Mouse (Mus musculus): Measurements from ENCODE around the gene Cmtm2b. TPM values are rescaled to one million over a fixed set of nuclear protein-coding genes. Genes with fewer than 3 reads are reported as not detected.

Cmtm2b gene
- polyA plus RNA-seq, 1 experiment, result not detected

- peaks cover 33% of the 10 kb centered on the region for H3K79me3 ChIP-seq (ENCODE audit: low read depth)
- H3ac ChIP-seq (ENCODE audit: control insufficient read depth, insufficient read length, low read depth), result no peak overlapping the region
- H3K36me3 ChIP-seq (ENCODE audit: control insufficient read depth, insufficient read depth), result no peaks in the 10 kb centered on the region
- H3K4me3 ChIP-seq (ENCODE audit: insufficient read depth, poor library complexity, severe bottlenecking), result no peak overlapping the region
- TF ChIP-seq MYOG (IDR thresholded peaks at IDR 0.05; ENCODE audit: control insufficient read depth, extremely low read depth, insufficient read length) (no peak), USF1 (IDR thresholded peaks at IDR 0.05; ENCODE audit: low read depth) (no peak), CTCF (IDR thresholded peaks at IDR 0.05; ENCODE audit: control insufficient read depth, insufficient read depth, insufficient read length) (no peak), MAX (IDR thresholded peaks at IDR 0.05) (no peak), FOSL1 (IDR thresholded peaks at IDR 0.05; ENCODE audit: insufficient read depth, low read length, poor library complexity, severe bottlenecking) (no peak), CEBPB (IDR thresholded peaks at IDR 0.05; ENCODE audit: low read depth) (no peak), MYOD1 (IDR thresholded peaks at IDR 0.05; ENCODE audit: control insufficient read depth, insufficient read length, low read depth) (no peak)
- no peaks in the 10 kb centered on the region for H3K27me3 ChIP-seq (ENCODE audit: control insufficient read depth, insufficient read depth, insufficient read length)
- peaks cover 85% of the 10 kb centered on the region for H3K79me2 ChIP-seq (ENCODE audit: control insufficient read depth, insufficient read depth)
These were observed 53.1 kb downstream of the Cmtm2b start for GRCm38 (mm10) chr8:104374864-104375846.

- TF ChIP-seq FOSL1 (IDR thresholded peaks at IDR 0.05; ENCODE audit: insufficient read depth, low read length, poor library complexity, severe bottlenecking) (no peak), CTCF (IDR thresholded peaks at IDR 0.05; ENCODE audit: control insufficient read depth, insufficient read depth, insufficient read length) (no peak), MAX (IDR thresholded peaks at IDR 0.05) (no peak), MYOD1 (IDR thresholded peaks at IDR 0.05; ENCODE audit: control insufficient read depth, insufficient read length, low read depth) (no peak), USF1 (IDR thresholded peaks at IDR 0.05; ENCODE audit: low read depth) (no peak), MYOG (IDR thresholded peaks at IDR 0.05; ENCODE audit: control insufficient read depth, extremely low read depth, insufficient read length) (no peak), CEBPB (IDR thresholded peaks at IDR 0.05; ENCODE audit: low read depth) (no peak)
- Histone ChIP-seq H3K4me3 (ENCODE audit: insufficient read depth, poor library complexity, severe bottlenecking) (no peak overlapping the region), H3K79me3 (ENCODE audit: low read depth) (peaks cover 37% of the 10 kb centered on the region), H3K36me3 (ENCODE audit: control insufficient read depth, insufficient read depth) (no peaks in the 10 kb centered on the region), H3ac (ENCODE audit: control insufficient read depth, insufficient read length, low read depth) (no peak overlapping the region), H3K79me2 (ENCODE audit: control insufficient read depth, insufficient read depth) (peaks cover 90% of the 10 kb centered on the region), H3K27me3 (ENCODE audit: control insufficient read depth, insufficient read depth, insufficient read length) (no peaks in the 10 kb centered on the region)
These were observed 53.9 kb downstream of the Cmtm2b start for GRCm38 (mm10) chr8:104375959-104376358.

- no peak overlapping the region for H3K4me3 ChIP-seq (ENCODE audit: insufficient read depth, poor library complexity, severe bottlenecking)
- no peaks in the 10 kb centered on the region for H3K36me3 ChIP-seq (ENCODE audit: control insufficient read depth, insufficient read depth)
- H3K27me3 ChIP-seq (ENCODE audit: control insufficient read depth, insufficient read depth, insufficient read length), result no peaks in the 10 kb centered on the region
- H3ac ChIP-seq (ENCODE audit: control insufficient read depth, insufficient read length, low read depth), result no peak overlapping the region
- peaks cover 35% of the 10 kb centered on the region for H3K79me3 ChIP-seq (ENCODE audit: low read depth)
- H3K79me2 ChIP-seq (ENCODE audit: control insufficient read depth, insufficient read depth), result peaks cover 90% of the 10 kb centered on the region
- no peak for TF ChIP-seq CEBPB (IDR thresholded peaks at IDR 0.05; ENCODE audit: low read depth)
- no peak for TF ChIP-seq MYOG (IDR thresholded peaks at IDR 0.05; ENCODE audit: control insufficient read depth, extremely low read depth, insufficient read length)
- TF ChIP-seq USF1 (IDR thresholded peaks at IDR 0.05; ENCODE audit: low read depth), result no peak
- no peak for TF ChIP-seq CTCF (IDR thresholded peaks at IDR 0.05; ENCODE audit: control insufficient read depth, insufficient read depth, insufficient read length)
- TF ChIP-seq FOSL1 (IDR thresholded peaks at IDR 0.05; ENCODE audit: insufficient read depth, low read length, poor library complexity, severe bottlenecking), result no peak
- TF ChIP-seq MAX (IDR thresholded peaks at IDR 0.05), result no peak
- TF ChIP-seq MYOD1 (IDR thresholded peaks at IDR 0.05; ENCODE audit: control insufficient read depth, insufficient read length, low read depth), result no peak
These were observed 54.6 kb downstream of the Cmtm2b start for GRCm38 (mm10) chr8:104376669-104377068.

GRCm38 (mm10) chr8:104379301-104379836, 57.3 kb downstream of the Cmtm2b start:
- no peak overlapping the region for H3K4me3 ChIP-seq (ENCODE audit: insufficient read depth, poor library complexity, severe bottlenecking)
- no peaks in the 10 kb centered on the region for H3K36me3 ChIP-seq (ENCODE audit: control insufficient read depth, insufficient read depth)
- no peaks in the 10 kb centered on the region for H3K27me3 ChIP-seq (ENCODE audit: control insufficient read depth, insufficient read depth, insufficient read length)
- H3K79me2 ChIP-seq (ENCODE audit: control insufficient read depth, insufficient read depth), result peaks cover 96% of the 10 kb centered on the region
- TF ChIP-seq MYOG (IDR thresholded peaks at IDR 0.05; ENCODE audit: control insufficient read depth, extremely low read depth, insufficient read length) (no peak), MYOD1 (IDR thresholded peaks at IDR 0.05; ENCODE audit: control insufficient read depth, insufficient read length, low read depth) (no peak), FOSL1 (IDR thresholded peaks at IDR 0.05; ENCODE audit: insufficient read depth, low read length, poor library complexity, severe bottlenecking) (no peak), MAX (IDR thresholded peaks at IDR 0.05) (no peak), CEBPB (IDR thresholded peaks at IDR 0.05; ENCODE audit: low read depth) (no peak), USF1 (IDR thresholded peaks at IDR 0.05; ENCODE audit: low read depth) (no peak), CTCF (IDR thresholded peaks at IDR 0.05; ENCODE audit: control insufficient read depth, insufficient read depth, insufficient read length) (no peak)
- H3ac ChIP-seq (ENCODE audit: control insufficient read depth, insufficient read length, low read depth), result no peak overlapping the region
- peaks cover 34% of the 10 kb centered on the region for H3K79me3 ChIP-seq (ENCODE audit: low read depth)

GRCm38 (mm10) chr8:104380269-104380668, 58.2 kb downstream of the Cmtm2b start:
- peaks cover 98% of the 10 kb centered on the region for H3K79me2 ChIP-seq (ENCODE audit: control insufficient read depth, insufficient read depth)
- H3K79me3 ChIP-seq (ENCODE audit: low read depth), result peaks cover 33% of the 10 kb centered on the region
- no peak overlapping the region for H3ac ChIP-seq (ENCODE audit: control insufficient read depth, insufficient read length, low read depth)
- no peaks in the 10 kb centered on the region for H3K27me3 ChIP-seq (ENCODE audit: control insufficient read depth, insufficient read depth, insufficient read length)
- no peak for TF ChIP-seq MAX (IDR thresholded peaks at IDR 0.05)
- H3K36me3 ChIP-seq (ENCODE audit: control insufficient read depth, insufficient read depth), result no peaks in the 10 kb centered on the region
- H3K4me3 ChIP-seq (ENCODE audit: insufficient read depth, poor library complexity, severe bottlenecking), result no peak overlapping the region

Other genes starting within 250 kb of the Cmtm2b start
- 0.04 TPM for gene Cdh5, start 220.6 kb upstream of the Cmtm2b start, polyA plus RNA-seq (2012; fragmentation: generic; extraction: Trizol)
- 0.13 TPM for gene Bean1, start 151.8 kb upstream of the Cmtm2b start, polyA plus RNA-seq (2012; fragmentation: generic; extraction: Trizol)
- gene Tk2, start 73.7 kb upstream of the Cmtm2b start, polyA plus RNA-seq (2012; fragmentation: generic; extraction: Trizol), result 11.7 TPM
- gene Cklf, start 71.4 kb upstream of the Cmtm2b start, polyA plus RNA-seq (2012; fragmentation: generic; extraction: Trizol), result 19.4 TPM
- gene Cmtm2a, start 29.0 kb upstream of the Cmtm2b start, polyA plus RNA-seq (2012; fragmentation: generic; extraction: Trizol), result not detected
- not detected for gene Gm45711, start 12.1 kb upstream of the Cmtm2b start, polyA plus RNA-seq (2012; fragmentation: generic; extraction: Trizol)
- not detected for gene Cmtm1, start 12.1 kb upstream of the Cmtm2b start, polyA plus RNA-seq (2012; fragmentation: generic; extraction: Trizol)
- not detected for gene Gm11020, start 663 bp upstream of the Cmtm2b start, polyA plus RNA-seq (2012; fragmentation: generic; extraction: Trizol)
- gene Cmtm3, start 17.2 kb downstream of the Cmtm2b start, polyA plus RNA-seq (2012; fragmentation: generic; extraction: Trizol), result 86.5 TPM
- gene Cmtm4, start 73.6 kb downstream of the Cmtm2b start, polyA plus RNA-seq (2012; fragmentation: generic; extraction: Trizol), result 11.3 TPM
- 26.8 TPM for gene Dync1li2, start 120.8 kb downstream of the Cmtm2b start, polyA plus RNA-seq (2012; fragmentation: generic; extraction: Trizol)
- not detected for gene Terb1, start 187.7 kb downstream of the Cmtm2b start, polyA plus RNA-seq (2012; fragmentation: generic; extraction: Trizol)
- 13.8 TPM for gene Nae1, start 212.4 kb downstream of the Cmtm2b start, polyA plus RNA-seq (2012; fragmentation: generic; extraction: Trizol)
- gene Car7, start 212.5 kb downstream of the Cmtm2b start, polyA plus RNA-seq (2012; fragmentation: generic; extraction: Trizol), result 0.16 TPM